Mouse (Mus musculus): Measurements from ENCODE around the gene Pak6. TPM values are rescaled to one million over a fixed set of nuclear protein-coding genes. Genes with fewer than 3 reads are reported as not detected.

Gene Pak6
- polyA plus RNA-seq, 1 experiment: 0.06 TPM

DNA sequence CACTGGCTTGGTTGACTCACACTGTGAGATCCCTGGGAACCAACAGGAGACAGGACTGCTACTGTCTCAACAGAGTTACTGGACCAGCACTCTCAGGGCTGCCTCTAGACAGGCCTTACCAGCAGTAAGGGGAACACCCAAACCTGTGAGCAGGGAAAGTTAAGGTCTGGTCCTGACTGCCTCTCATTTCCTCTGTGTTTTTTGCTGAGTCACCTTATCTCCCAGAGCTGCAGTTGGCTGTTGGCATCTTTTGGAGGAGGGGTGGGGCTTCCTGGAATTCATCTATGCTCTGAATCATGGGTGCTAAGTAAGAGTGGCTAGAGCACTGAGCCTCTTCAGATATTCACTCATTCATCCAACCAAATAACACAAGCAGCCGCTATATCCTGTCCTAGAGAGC, 4.0 kb upstream of the Pak6 start:
- H3K4me3 ChIP-seq: no peak overlapping the region
- H3ac ChIP-seq (ENCODE audit: control insufficient read depth, insufficient read length): no peak overlapping the region
- no peaks in the 10 kb centered on the region for H3K36me3 ChIP-seq (ENCODE audit: control insufficient read depth, insufficient read depth)
- TF ChIP-seq POLR2A (IDR thresholded peaks at IDR 0.05; ENCODE audit: insufficient read length, low read depth) (no peak), MAX (IDR thresholded peaks at IDR 0.05; ENCODE audit: low read depth) (no peak), USF1 (IDR thresholded peaks at IDR 0.05; ENCODE audit: low read depth) (no peak), REST (IDR thresholded peaks at IDR 0.05; ENCODE audit: insufficient read depth, insufficient read length) (no peak), CEBPB (IDR thresholded peaks at IDR 0.05; ENCODE audit: insufficient read depth, poor library complexity, severe bottlenecking) (no peak), POLR2AphosphoS2 (IDR thresholded peaks at IDR 0.05; ENCODE audit: insufficient read length, low read depth) (no peak)
- H3K79me2 ChIP-seq (ENCODE audit: control insufficient read depth, insufficient read depth): no peaks in the 10 kb centered on the region
- H3K4me2 ChIP-seq (ENCODE audit: low read depth): peak overlapping the region; percentile 71
- H3K27me3 ChIP-seq (ENCODE audit: control insufficient read depth, insufficient read depth, insufficient read length): no peaks in the 10 kb centered on the region

- Histone ChIP-seq H3K27me3 (ENCODE audit: control insufficient read depth, insufficient read depth, insufficient read length) (no peaks in the 10 kb centered on the region), H3K4me3 (no peak overlapping the region), H3K36me3 (ENCODE audit: control insufficient read depth, insufficient read depth) (no peaks in the 10 kb centered on the region), H3K4me2 (ENCODE audit: low read depth) (peak overlapping the region; percentile 71), H3ac (ENCODE audit: control insufficient read depth, insufficient read length) (no peak overlapping the region), H3K79me2 (ENCODE audit: control insufficient read depth, insufficient read depth) (no peaks in the 10 kb centered on the region)
- no peak for TF ChIP-seq REST (IDR thresholded peaks at IDR 0.05; ENCODE audit: insufficient read depth, insufficient read length)
- no peak for TF ChIP-seq USF1 (IDR thresholded peaks at IDR 0.05; ENCODE audit: low read depth)
- no peak for TF ChIP-seq E2F4 (IDR thresholded peaks at IDR 0.05; ENCODE audit: insufficient read depth)
- TF ChIP-seq MYOD1 (IDR thresholded peaks at IDR 0.05; ENCODE audit: control insufficient read depth in 1 of 3, insufficient read length in 2 of 3, low read depth in 2 of 3): no peak
- no peak for TF ChIP-seq SRF (IDR thresholded peaks at IDR 0.05; ENCODE audit: control insufficient read depth, insufficient read length, low read depth)
- TF ChIP-seq POLR2A (IDR thresholded peaks at IDR 0.05; ENCODE audit: insufficient read length, low read depth): no peak
- no peak for TF ChIP-seq TCF12 (IDR thresholded peaks at IDR 0.05; ENCODE audit: insufficient read depth, poor library complexity, severe bottlenecking)
Measured at GRCm38 (mm10) chr2:118659493-118659892, 3.6 kb upstream of the Pak6 start.

DNA sequence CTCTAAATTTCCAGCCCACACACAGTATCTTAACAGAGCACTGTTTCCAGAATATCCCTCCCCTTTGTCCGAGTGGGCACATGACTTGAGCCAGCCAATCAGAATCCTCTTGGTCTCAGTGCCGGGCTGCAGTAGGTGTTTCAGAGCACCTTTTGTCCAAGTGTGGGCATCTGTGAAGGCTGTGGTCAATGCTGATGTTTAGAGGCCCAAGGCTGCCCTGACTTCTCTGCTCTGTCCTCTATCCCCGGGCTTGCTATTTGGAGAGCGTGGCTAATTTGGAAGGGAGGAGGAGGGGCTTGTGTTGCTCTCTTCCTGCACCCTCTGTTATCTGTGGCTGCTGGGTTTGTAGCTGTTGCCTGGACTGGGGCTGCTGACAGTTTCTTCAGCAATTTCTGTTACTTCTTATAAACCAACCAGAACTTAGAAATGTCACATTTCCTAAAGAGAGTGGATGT, 3.1 kb upstream of the Pak6 start:
- no peak overlapping the region for H3K4me3 ChIP-seq
- no peak for TF ChIP-seq E2F4 (IDR thresholded peaks at IDR 0.05; ENCODE audit: insufficient read depth)
- TF ChIP-seq USF1 (IDR thresholded peaks at IDR 0.05; ENCODE audit: low read depth): peak; percentile 99
- no peaks in the 10 kb centered on the region for H3K36me3 ChIP-seq (ENCODE audit: control insufficient read depth, insufficient read depth)
- no peaks in the 10 kb centered on the region for H3K79me2 ChIP-seq (ENCODE audit: control insufficient read depth, insufficient read depth)
- peak overlapping the region; percentile 71 for H3K4me2 ChIP-seq (ENCODE audit: low read depth)
- no peaks in the 10 kb centered on the region for H3K27me3 ChIP-seq (ENCODE audit: control insufficient read depth, insufficient read depth, insufficient read length)
- H3ac ChIP-seq (ENCODE audit: control insufficient read depth, insufficient read length): no peak overlapping the region

DNA sequence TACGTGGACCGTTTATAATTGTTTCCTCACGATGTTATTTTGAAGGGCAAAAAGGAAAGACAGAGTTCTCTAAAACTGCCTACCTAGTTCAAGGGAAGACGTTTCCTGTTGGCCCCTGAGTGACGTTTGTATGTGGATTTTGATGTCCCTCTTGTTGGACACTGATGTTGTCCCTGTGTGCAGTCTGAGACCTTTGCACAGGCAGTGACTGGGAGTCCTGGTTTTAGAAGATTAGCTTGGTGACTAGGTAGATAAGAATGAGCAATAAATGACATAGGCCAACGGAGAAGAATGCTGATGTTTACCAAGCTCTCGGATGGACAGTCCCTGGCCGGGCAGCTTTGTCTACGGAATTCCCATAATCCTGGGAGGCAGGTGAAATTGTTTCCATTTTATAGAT, 1.2 kb upstream of the Pak6 start:
- TF ChIP-seq MAX (IDR thresholded peaks at IDR 0.05; ENCODE audit: low read depth) (no peak), USF1 (IDR thresholded peaks at IDR 0.05; ENCODE audit: low read depth) (no peak), POLR2A (IDR thresholded peaks at IDR 0.05; ENCODE audit: insufficient read length, low read depth) (no peak), MYOG (IDR thresholded peaks at IDR 0.05; ENCODE audit: control insufficient read depth in 1 of 3, insufficient read depth in 1 of 3, insufficient read length in 2 of 3, low read depth in 2 of 3) (no peak), TCF12 (IDR thresholded peaks at IDR 0.05; ENCODE audit: insufficient read depth, poor library complexity, severe bottlenecking) (no peak), REST (IDR thresholded peaks at IDR 0.05; ENCODE audit: insufficient read depth, insufficient read length) (no peak), CEBPB (IDR thresholded peaks at IDR 0.05; ENCODE audit: insufficient read depth, poor library complexity, severe bottlenecking) (no peak), POLR2AphosphoS2 (IDR thresholded peaks at IDR 0.05; ENCODE audit: insufficient read length, low read depth) (no peak), E2F4 (IDR thresholded peaks at IDR 0.05; ENCODE audit: insufficient read depth) (no peak), SRF (IDR thresholded peaks at IDR 0.05; ENCODE audit: control insufficient read depth, insufficient read length, low read depth) (no peak), TCF3 (IDR thresholded peaks at IDR 0.05; ENCODE audit: insufficient read length, low read depth) (no peak), MYOD1 (IDR thresholded peaks at IDR 0.05; ENCODE audit: control insufficient read depth in 1 of 3, insufficient read length in 2 of 3, low read depth in 2 of 3) (no peak)

GRCm38 (mm10) chr2:118663804-118664766, 982 bp downstream of the Pak6 start:
- TF ChIP-seq REST (IDR thresholded peaks at IDR 0.05; ENCODE audit: insufficient read depth, insufficient read length): no peak
- TF ChIP-seq MYOD1 (IDR thresholded peaks at IDR 0.05; ENCODE audit: control insufficient read depth in 1 of 3, insufficient read length in 2 of 3, low read depth in 2 of 3): peak in 2 of 3 experiments; percentile 42 to 43
- TF ChIP-seq MYOG (IDR thresholded peaks at IDR 0.05; ENCODE audit: control insufficient read depth in 1 of 3, insufficient read depth in 1 of 3, insufficient read length in 2 of 3, low read depth in 2 of 3): peak in 2 of 3 experiments; percentile 51 to 73
- no peak for TF ChIP-seq TCF12 (IDR thresholded peaks at IDR 0.05; ENCODE audit: insufficient read depth, poor library complexity, severe bottlenecking)
- TF ChIP-seq USF1 (IDR thresholded peaks at IDR 0.05; ENCODE audit: low read depth): no peak
- TF ChIP-seq E2F4 (IDR thresholded peaks at IDR 0.05; ENCODE audit: insufficient read depth): no peak
- H3K36me3 ChIP-seq (ENCODE audit: control insufficient read depth, insufficient read depth): no peaks in the 10 kb centered on the region
- no peaks in the 10 kb centered on the region for H3K27me3 ChIP-seq (ENCODE audit: control insufficient read depth, insufficient read depth, insufficient read length)
- H3ac ChIP-seq (ENCODE audit: control insufficient read depth, insufficient read length): no peak overlapping the region
- no peak overlapping the region for H3K4me3 ChIP-seq
- peak overlapping the region; percentile 56 for H3K4me2 ChIP-seq (ENCODE audit: low read depth)
- no peaks in the 10 kb centered on the region for H3K79me2 ChIP-seq (ENCODE audit: control insufficient read depth, insufficient read depth)

More for the DNA sequence above, 1.2 kb upstream of the Pak6 start:
- no peak overlapping the region for H3K4me2 ChIP-seq (ENCODE audit: low read depth)
- H3K79me2 ChIP-seq (ENCODE audit: control insufficient read depth, insufficient read depth): no peaks in the 10 kb centered on the region
- no peak overlapping the region for H3K4me3 ChIP-seq
- H3K27me3 ChIP-seq (ENCODE audit: control insufficient read depth, insufficient read depth, insufficient read length): no peaks in the 10 kb centered on the region
- no peaks in the 10 kb centered on the region for H3K36me3 ChIP-seq (ENCODE audit: control insufficient read depth, insufficient read depth)
- H3ac ChIP-seq (ENCODE audit: control insufficient read depth, insufficient read length): no peak overlapping the region
